Mouse (Mus musculus) thymus, postnatal 4 days (tissue): Measurements from ENCODE around the gene Fkrp.

Experiments used
- DNase-seq: peaks from one replicate; pipeline ENCODE4 v3.0.0; 2021

Gene Fkrp

GRCm38 (mm10) chr7:16830449-16830848, 13.9 kb upstream of the Fkrp start:
- no peak for DNase-seq

GRCm38 (mm10) chr7:16827274-16827673, 10.7 kb upstream of the Fkrp start:
- DNase-seq = no peak

GRCm38 (mm10) chr7:16826571-16826970, 10.0 kb upstream of the Fkrp start:
- peak; percentile 21 for DNase-seq

- DNase-seq = peak; percentile 67
Observed at GRCm38 (mm10) chr7:16825785-16826184, 9.3 kb upstream of the Fkrp start.

- no peak for DNase-seq
Observed at GRCm38 (mm10) chr7:16823734-16824133, 7.2 kb upstream of the Fkrp start.

- peak; percentile 4 for DNase-seq
Observed at GRCm38 (mm10) chr7:16821669-16822101, 5.2 kb upstream of the Fkrp start.

- DNase-seq = peak; percentile 13
Observed at GRCm38 (mm10) chr7:16821091-16821490, 4.6 kb upstream of the Fkrp start.

GRCm38 (mm10) chr7:16820271-16820763, 3.8 kb upstream of the Fkrp start:
- DNase-seq = peak; percentile 6

GRCm38 (mm10) chr7:16819794-16820193, 3.3 kb upstream of the Fkrp start:
- no peak for DNase-seq

GRCm38 (mm10) chr7:16817693-16818092, 1.2 kb upstream of the Fkrp start:
- no peak for DNase-seq

- peak; percentile 91 for DNase-seq
Observed at GRCm38 (mm10) chr7:16816078-16816474, 456 bp downstream of the Fkrp start.

GRCm38 (mm10) chr7:16815351-16815941, 1.1 kb downstream of the Fkrp start, which contains the start of gene Strn4:
Gene Strn4, plus strand, starts transcription at chr7:16815889.
- no peak for DNase-seq

- DNase-seq = no peak
Observed at GRCm38 (mm10) chr7:16812505-16812904, 4.0 kb downstream of the Fkrp start.

GRCm38 (mm10) chr7:16811649-16812070, 4.9 kb downstream of the Fkrp start:
- DNase-seq = no peak

GRCm38 (mm10) chr7:16810920-16811648, 5.4 kb downstream of the Fkrp start:
- no peak for DNase-seq

- DNase-seq = no peak
Observed at GRCm38 (mm10) chr7:16810399-16810919, 6.1 kb downstream of the Fkrp start.

GRCm38 (mm10) chr7:16809739-16810138, 6.8 kb downstream of the Fkrp start:
- DNase-seq = peak; percentile 74

- no peak for DNase-seq
Observed at GRCm38 (mm10) chr7:16808647-16809046, 7.9 kb downstream of the Fkrp start.

GRCm38 (mm10) chr7:16807936-16808335, 8.6 kb downstream of the Fkrp start:
- peak; percentile 73 for DNase-seq

- DNase-seq = no peak
Observed at GRCm38 (mm10) chr7:16804409-16805028, 12.0 kb downstream of the Fkrp start.

GRCm38 (mm10) chr7:16794886-16795285, 21.6 kb downstream of the Fkrp start:
- DNase-seq = peak; percentile 55

- DNase-seq = no peak
Observed at GRCm38 (mm10) chr7:16793010-16793725, 23.4 kb downstream of the Fkrp start.

GRCm38 (mm10) chr7:16792316-16792715, 24.2 kb downstream of the Fkrp start:
- no peak for DNase-seq
